ENCODE assay signal across 13 mouse cellular contexts in the genomic region with DNA sequence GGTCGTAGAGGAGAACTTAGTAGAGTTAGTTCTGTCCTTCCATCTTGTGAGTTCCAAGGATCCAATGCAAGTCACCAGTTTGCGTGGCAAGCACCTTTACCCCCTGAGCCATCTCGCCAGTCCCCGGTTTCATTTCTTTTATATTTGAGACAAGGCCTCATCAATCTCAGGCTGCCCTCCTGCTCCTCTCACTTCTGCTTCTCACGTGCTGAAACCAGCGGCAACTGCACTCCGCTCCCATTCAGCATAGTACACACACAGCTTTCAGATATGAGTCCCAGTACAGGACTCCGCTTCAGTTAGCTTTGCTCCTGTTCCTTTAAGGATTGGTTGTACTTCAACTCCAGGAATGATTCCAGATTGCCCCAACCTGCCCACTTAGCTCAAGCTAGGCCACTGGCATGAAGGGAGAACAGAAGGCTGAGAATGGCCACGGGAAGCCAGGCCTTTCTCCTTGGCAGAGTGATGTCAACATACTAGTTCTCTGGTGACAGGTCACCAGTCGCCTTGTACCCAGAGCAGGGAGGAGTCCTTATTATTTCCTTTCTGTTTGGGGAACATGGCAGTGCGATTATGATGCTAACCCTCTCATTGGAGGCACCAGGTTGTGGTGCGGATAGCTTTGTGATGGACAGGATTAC.
DNase-seq lines count a peak whose midpoint lies in the region; ATAC-seq and TF ChIP-seq lines count a peak whose summit lies in the region.
"Had no signal": no experiment of that assay in that cellular context is flagged by ENCODE, and none has a peak within 500 bp of the region (broad histone marks: within the 10 kb centered on the region; RNA-seq: fewer than 3 reads in every experiment).

No protein-coding gene starts in this region.

- TF ChIP-seq CTCF in liver, postnatal 0 days (IDR thresholded peaks at IDR 0.05; ENCODE audit: low read depth), result no peak

- 66% methylated on average over 12 of the region's 12 CpGs for WGBS in liver, postnatal 0 days (ENCODE audit: insufficient replicate concordance)
- WGBS in liver, embryonic 12.5 days (ENCODE audit: insufficient replicate concordance), result 72% methylated on average over 12 of the region's 12 CpGs

- H3K9me3 ChIP-seq in liver, postnatal 0 days (ENCODE audit: low read length), result no peaks in the 10 kb centered on the region
- no peaks in the 10 kb centered on the region for H3K9me3 ChIP-seq in liver, embryonic 12.5 days (replicated peaks)
- H3K9me3 ChIP-seq: forebrain, embryonic 10.5 days had no signal

- no peak overlapping the region for H3K4me3 ChIP-seq in liver, postnatal 0 days (ENCODE audit: low read depth, low read length)
- no peak overlapping the region for H3K4me3 ChIP-seq in liver, embryonic 12.5 days
- H3K4me3 ChIP-seq: forebrain, embryonic 10.5 days had no signal

- no peaks in the 10 kb centered on the region for H3K36me3 ChIP-seq in liver, postnatal 0 days (replicated peaks; ENCODE audit: insufficient read depth, low read length)
- H3K36me3 ChIP-seq in liver, embryonic 12.5 days, result no peaks in the 10 kb centered on the region
- H3K36me3 ChIP-seq: forebrain, embryonic 10.5 days had no signal

- no peak overlapping the region for H3K9ac ChIP-seq in liver, postnatal 0 days (replicated peaks)
- H3K9ac ChIP-seq in liver, embryonic 12.5 days, result no peak overlapping the region

- peak; percentile 85 for ATAC-seq in cerebellum, adult (ENCODE audit: insufficient number of reproducible peaks, low FRiP score, low TSS enrichment)
- ATAC-seq in liver, postnatal 0 days, result peak; percentile 38; the same call in 1 of the 2 replicates
- ATAC-seq in liver, embryonic 12.5 days, result no peak
- ATAC-seq in megakaryocyte progenitor cell, adult 5-6 weeks (replicated peaks; ENCODE audit: poor library complexity), result peak; percentile 61

- H3K27me3 ChIP-seq in liver, postnatal 0 days (ENCODE audit: insufficient read depth, low read length), result no peaks in the 10 kb centered on the region
- H3K27me3 ChIP-seq in liver, embryonic 12.5 days (replicated peaks), result no peaks in the 10 kb centered on the region

- no peaks in the 10 kb centered on the region; the same call in 1 of the 2 replicates for H3K4me1 ChIP-seq in liver, postnatal 0 days (ENCODE audit: insufficient read depth)
- no peaks in the 10 kb centered on the region for H3K4me1 ChIP-seq in liver, embryonic 12.5 days

- peak overlapping the region; percentile 60; the same call in 1 of the 2 replicates for H3K27ac ChIP-seq in liver, postnatal 0 days (ENCODE audit: low read depth)
- H3K27ac ChIP-seq in liver, embryonic 12.5 days, result no peak overlapping the region

- H3K4me2 ChIP-seq in liver, postnatal 0 days (ENCODE audit: low read depth, low read length), result no peak overlapping the region
- no peak overlapping the region for H3K4me2 ChIP-seq in liver, embryonic 12.5 days
- H3K4me2 ChIP-seq: heart, embryonic 11.5 days had no signal

- no peak for DNase-seq in cerebellum, postnatal 4 days (ENCODE audit: low spot score in 2 of 2)
- no peak for DNase-seq in liver, postnatal 0 days
- peak; percentile 71 to 75 for DNase-seq in cerebellum, postnatal 10 days
- DNase-seq in right cerebral cortex, adult 2 months (ENCODE audit: low spot score in 2 of 2), result no peak
- DNase-seq in layer of hippocampus, adult 8-10 months (ENCODE audit: low spot score in 2 of 2), result no peak
- DNase-seq: kidney, adult 8-10 months; lung, postnatal 14 days; midbrain, embryonic 14.5 days had no signal

- TF ChIP-seq EP300 in liver, postnatal 0 days (IDR thresholded peaks at IDR 0.05; ENCODE audit: low read depth), result no peak

Comparison
In these comparisons a context has a peak if more than half of its experiments do, and no peak if none do; other contexts are left out.
1. DNase-seq: peak in cerebellum, postnatal 10 days (2 of 2); none in cerebellum, postnatal 4 days (0 of 2), liver, postnatal 0 days (single experiment), right cerebral cortex, adult 2 months (0 of 2) and layer of hippocampus, adult 8-10 months (0 of 2).